Mouse (Mus musculus): Measurements from ENCODE around the gene Nhsl2. TPM values are rescaled to one million over a fixed set of nuclear protein-coding genes. Genes with fewer than 3 reads are reported as not detected.
A peak's percentile ranks its signal among the peaks of the same experiment; 100 is the strongest.
"Not testable (repeated sequence)": the region's sequence is repeated elsewhere in the genome, so short reads cannot be mapped to it uniquely, and the experiment has no call there.

Nhsl2 gene
- 10.5 and 15.8 TPM in 2 replicates for total RNA-seq (2014; rRNA removed)
- 2.5 and 4.0 TPM in 2 replicates for polyA plus RNA-seq (2015; fragmentation: Nextera tagmentation; extraction: Ambion mirVana)

DNA sequence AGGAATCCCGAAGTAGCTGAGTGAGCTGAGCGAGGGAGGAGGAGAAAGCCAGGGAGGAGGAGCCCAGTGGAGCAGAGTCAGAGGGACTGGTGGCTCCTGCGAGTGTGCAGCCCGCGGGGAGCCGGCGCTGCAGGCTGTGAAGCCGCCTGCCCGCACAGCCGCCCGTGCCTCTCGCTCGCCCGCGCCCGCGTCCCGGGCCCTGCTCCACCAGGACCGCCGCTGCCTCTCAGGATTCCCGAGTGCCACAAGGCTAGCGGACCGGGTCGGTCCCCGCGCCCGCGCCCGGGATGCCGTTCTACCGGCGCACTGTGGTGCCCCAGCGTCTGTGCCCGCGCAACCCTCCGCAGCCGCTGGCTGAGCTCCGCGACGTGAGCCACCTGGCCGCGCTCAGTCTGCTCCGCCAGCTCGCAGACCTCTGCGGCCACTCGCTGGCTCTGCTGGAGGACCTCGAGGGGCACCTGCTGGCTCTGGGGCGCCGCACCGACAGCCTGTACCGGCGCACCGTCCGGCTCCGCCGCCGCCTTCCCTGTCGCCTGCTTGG lies at the start of gene Nhsl2:
Nhsl2 (plus strand) TSS at position 105 of the 541 bp plus-strand sequence.
- H3K9me3 ChIP-seq (ENCODE audit: low read length) = no peaks in the 10 kb centered on the region
- no peaks in the 10 kb centered on the region; the same call in 1 of the 2 replicates for H3K27me3 ChIP-seq (ENCODE audit: insufficient read depth, low read length)
- peak within 1 kb of the TSS; percentile 33 for H3K9ac ChIP-seq
- DNase-seq = peak; percentile 36
- 22% methylated on average over 56 of the region's 58 CpGs for WGBS
- no peak within 1 kb of the TSS for H3K27ac ChIP-seq (ENCODE audit: low read depth, low read length)
- no peaks in the 10 kb centered on the region for H3K36me3 ChIP-seq (ENCODE audit: insufficient read depth)
- H3K4me3 ChIP-seq (ENCODE audit: low read depth, low read length) = peak within 1 kb of the TSS; percentile 43
- H3K4me2 ChIP-seq (ENCODE audit: low read depth) = peak within 1 kb of the TSS; percentile 61
- no peaks in the 10 kb centered on the region for H3K4me1 ChIP-seq (ENCODE audit: insufficient read depth)
- peak; percentile 89 for ATAC-seq
- no peak for TF ChIP-seq CTCF (IDR thresholded peaks at IDR 0.05; ENCODE audit: low read depth)

DNA sequence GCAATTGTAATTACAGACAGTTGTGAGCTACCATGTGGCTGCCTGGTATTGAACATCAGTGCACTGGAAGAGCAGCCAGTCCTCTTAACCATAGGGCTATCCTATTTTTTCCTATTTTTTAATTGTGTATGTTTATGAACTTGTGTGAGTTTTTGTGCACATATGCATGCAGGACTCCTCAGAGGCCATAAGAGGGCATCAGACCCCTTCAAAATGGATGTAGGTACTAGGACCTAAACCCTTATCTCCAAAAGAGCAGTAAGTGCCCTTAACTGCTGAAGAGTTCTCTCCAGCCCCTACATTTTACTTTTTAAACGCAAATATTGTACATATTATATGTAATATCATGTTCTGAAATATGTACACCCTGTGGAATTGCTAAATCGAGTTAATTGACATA lies 43.7 kb upstream of the Nhsl2 start:
- H3K4me2 ChIP-seq (ENCODE audit: low read depth) = no peak overlapping the region
- H3K27ac ChIP-seq (ENCODE audit: low read depth, low read length) = no peak overlapping the region
- no peaks in the 10 kb centered on the region for H3K9me3 ChIP-seq (ENCODE audit: low read length)
- peak; percentile 62 for TF ChIP-seq CTCF (IDR thresholded peaks at IDR 0.05; ENCODE audit: low read depth)
- WGBS = 35% methylated on average over 2 of the region's 2 CpGs
- no peaks in the 10 kb centered on the region for H3K27me3 ChIP-seq (ENCODE audit: insufficient read depth, low read length)
- DNase-seq (peak; percentile 26), ATAC-seq (peak; percentile 54)
- no peaks in the 10 kb centered on the region for H3K36me3 ChIP-seq (ENCODE audit: insufficient read depth)
- no peaks in the 10 kb centered on the region for H3K4me1 ChIP-seq (ENCODE audit: insufficient read depth)
- no peak overlapping the region for H3K9ac ChIP-seq
- H3K4me3 ChIP-seq (ENCODE audit: low read depth, low read length) = no peak overlapping the region

DNA sequence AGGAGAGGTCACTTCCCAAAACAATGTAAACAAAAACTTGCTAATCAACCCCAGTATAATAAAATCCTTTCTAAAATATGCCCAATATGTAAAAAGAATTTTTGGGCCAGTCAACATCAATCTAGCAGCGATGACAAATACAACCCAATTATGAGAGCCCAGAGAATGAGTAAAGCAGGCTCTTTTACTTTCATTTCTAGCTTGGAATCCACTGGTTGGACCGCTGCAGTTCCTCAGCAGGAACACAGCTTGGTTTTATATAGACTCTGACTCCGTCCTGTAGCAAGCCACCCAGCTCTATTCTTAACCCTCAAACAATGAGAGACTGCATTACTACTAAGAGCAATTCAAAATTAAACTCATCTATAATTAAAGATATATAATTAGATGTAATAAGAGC lies 37.4 kb upstream of the Nhsl2 start:
- Histone ChIP-seq H3K9me3 (ENCODE audit: low read length) (no peaks in the 10 kb centered on the region), H3K27me3 (ENCODE audit: insufficient read depth, low read length) (no peaks in the 10 kb centered on the region), H3K4me1 (ENCODE audit: insufficient read depth) (no peaks in the 10 kb centered on the region), H3K4me3 (ENCODE audit: low read depth, low read length) (no peak overlapping the region), H3K4me2 (ENCODE audit: low read depth) (no peak overlapping the region), H3K36me3 (ENCODE audit: insufficient read depth) (no peaks in the 10 kb centered on the region), H3K9ac (no peak overlapping the region), H3K27ac (ENCODE audit: low read depth, low read length) (no peak overlapping the region)
- WGBS = 69% methylated on average over 3 of the region's 3 CpGs
- DNase-seq (no peak), ATAC-seq (no peak)
- no peak for TF ChIP-seq CTCF (IDR thresholded peaks at IDR 0.05; ENCODE audit: low read depth)

DNA sequence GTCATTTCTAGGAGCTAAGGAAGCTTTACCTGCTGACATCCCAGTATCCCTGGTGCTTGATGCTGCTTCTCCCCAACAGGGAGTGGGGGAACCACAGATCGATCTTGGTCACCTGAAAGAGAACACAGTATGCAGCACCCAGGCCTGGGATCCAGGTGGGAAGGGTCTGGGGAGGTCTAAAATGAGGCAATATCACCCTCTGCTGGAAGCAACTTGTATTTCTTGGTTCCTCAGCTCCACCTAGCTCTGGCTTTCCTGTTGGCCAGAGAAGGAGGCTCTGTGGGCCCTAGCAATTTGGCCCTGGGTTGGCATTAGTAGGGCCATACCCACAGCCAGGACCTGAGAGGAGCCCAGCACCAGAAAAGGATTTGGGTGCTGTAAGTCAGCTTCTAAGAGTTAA lies 30.0 kb upstream of the Nhsl2 start:
- no peaks in the 10 kb centered on the region for H3K4me1 ChIP-seq (ENCODE audit: insufficient read depth)
- no peak overlapping the region for H3K27ac ChIP-seq (ENCODE audit: low read depth, low read length)
- no peak overlapping the region for H3K4me3 ChIP-seq (ENCODE audit: low read depth, low read length)
- no peak for ATAC-seq
- no peaks in the 10 kb centered on the region for H3K27me3 ChIP-seq (ENCODE audit: insufficient read depth, low read length)
- H3K9ac ChIP-seq = no peak overlapping the region
- H3K4me2 ChIP-seq (ENCODE audit: low read depth) = no peak overlapping the region
- H3K36me3 ChIP-seq (ENCODE audit: insufficient read depth) = no peaks in the 10 kb centered on the region
- peak; percentile 43 for TF ChIP-seq CTCF (IDR thresholded peaks at IDR 0.05; ENCODE audit: low read depth)
- DNase-seq = peak; percentile 9
- 82% methylated on average over 1 of the region's 1 CpGs for WGBS
- no peaks in the 10 kb centered on the region for H3K9me3 ChIP-seq (ENCODE audit: low read length)

DNA sequence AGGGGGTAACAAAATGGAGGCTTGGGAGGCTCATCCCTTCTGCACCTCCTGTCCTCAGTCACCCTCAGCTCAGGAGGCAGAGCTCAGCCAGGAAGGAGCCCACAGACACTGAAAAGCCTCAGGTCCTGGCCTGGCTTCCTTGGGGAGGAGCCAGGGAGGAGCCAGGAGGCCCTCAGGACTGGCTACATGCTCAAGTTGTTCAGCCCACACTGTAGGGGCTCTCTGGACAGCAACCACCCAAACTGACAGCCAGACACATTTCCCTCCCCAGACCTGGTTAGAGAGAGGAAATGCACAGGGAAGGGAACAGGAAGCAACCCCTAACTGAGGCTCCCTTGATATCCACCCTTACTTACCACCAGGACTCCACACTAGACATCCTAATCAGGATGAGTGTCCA lies 29.2 kb upstream of the Nhsl2 start:
- not testable (repeated sequence) for ATAC-seq; H3K9ac ChIP-seq; H3K27ac ChIP-seq (ENCODE audit: low read depth, low read length)

DNA sequence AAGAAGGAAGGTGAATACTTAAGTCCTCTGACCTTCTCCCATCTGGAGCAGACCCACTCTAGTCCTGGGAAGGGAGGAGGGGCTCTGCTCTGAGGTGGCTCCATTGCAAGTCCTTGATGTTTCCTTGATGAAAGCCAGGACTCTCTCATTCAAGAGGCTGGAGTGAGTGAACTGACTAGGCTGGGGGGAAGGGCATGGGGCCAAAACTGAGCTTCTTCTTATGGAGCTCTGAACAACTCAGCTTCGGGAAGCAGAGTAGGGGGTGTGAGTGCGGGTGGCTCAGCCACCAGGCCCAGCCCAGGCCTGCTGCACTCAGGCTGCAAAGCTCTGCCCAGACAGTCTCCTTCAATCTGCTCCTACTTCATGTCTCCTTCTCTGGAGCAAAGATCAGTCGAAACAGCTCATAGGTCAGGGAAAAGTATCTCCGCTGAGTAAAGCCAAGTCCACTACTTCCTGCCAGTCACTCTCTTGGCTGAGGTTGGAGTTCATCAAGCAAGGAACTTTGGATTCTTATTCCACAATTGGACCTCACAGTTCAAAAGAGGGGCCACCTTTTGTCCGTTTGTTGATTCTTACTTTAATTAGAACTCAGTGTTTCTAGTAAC lies 1.9 kb upstream of the Nhsl2 start:
- Histone ChIP-seq H3K4me3 (ENCODE audit: low read depth, low read length) (no peak overlapping the region), H3K4me2 (ENCODE audit: low read depth) (no peak overlapping the region), H3K27ac (ENCODE audit: low read depth, low read length) (no peak overlapping the region), H3K9me3 (ENCODE audit: low read length) (no peaks in the 10 kb centered on the region), H3K36me3 (ENCODE audit: insufficient read depth) (no peaks in the 10 kb centered on the region), H3K9ac (no peak overlapping the region), H3K4me1 (ENCODE audit: insufficient read depth) (no peaks in the 10 kb centered on the region), H3K27me3 (ENCODE audit: insufficient read depth, low read length) (no peaks in the 10 kb centered on the region; the same call in 1 of the 2 replicates)
- TF ChIP-seq CTCF (IDR thresholded peaks at IDR 0.05; ENCODE audit: low read depth) = no peak
- 64% methylated on average over 5 of the region's 5 CpGs for WGBS
- no peak for ATAC-seq
- no peak for DNase-seq

More for the DNA sequence above, 29.2 kb upstream of the Nhsl2 start:
- not testable (repeated sequence) for H3K9me3 ChIP-seq (ENCODE audit: low read length); H3K36me3 ChIP-seq (ENCODE audit: insufficient read depth); H3K4me2 ChIP-seq (ENCODE audit: low read depth); H3K27me3 ChIP-seq (ENCODE audit: insufficient read depth, low read length); H3K4me1 ChIP-seq (ENCODE audit: insufficient read depth); DNase-seq; H3K4me3 ChIP-seq (ENCODE audit: low read depth, low read length)

DNA sequence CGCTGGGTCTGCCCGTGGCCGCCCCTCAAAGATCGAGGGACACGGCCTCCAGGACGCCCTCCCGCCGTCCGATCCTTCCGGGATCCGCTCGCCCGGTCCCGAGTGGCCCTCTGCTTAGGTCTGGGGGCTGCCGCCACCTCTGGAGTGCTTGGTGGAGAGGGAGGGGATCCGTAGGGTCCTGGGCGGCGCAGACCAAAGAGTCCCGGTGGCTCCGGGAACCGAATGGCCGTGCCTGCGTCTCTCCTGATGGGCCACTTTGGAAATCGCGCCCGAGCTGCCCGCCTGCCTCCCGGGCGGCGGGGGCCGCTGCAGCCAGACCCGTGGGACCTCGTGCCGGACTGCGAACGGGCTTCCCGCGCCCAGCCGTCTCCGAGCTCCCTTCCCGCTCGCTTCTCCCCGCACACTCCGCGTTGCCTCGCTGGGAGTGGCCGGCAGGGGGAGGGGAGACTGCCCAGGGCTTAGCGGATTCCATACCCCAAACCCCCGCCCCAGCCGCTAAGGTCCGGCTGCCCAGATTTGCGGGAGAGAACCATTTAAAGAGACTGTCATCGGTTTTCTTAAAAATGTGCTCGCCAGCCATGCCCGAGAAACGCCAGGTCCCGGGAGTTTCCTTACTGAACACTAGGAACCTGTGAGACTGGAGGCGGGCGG lies 841 bp downstream of the Nhsl2 start:
- no peaks in the 10 kb centered on the region; the same call in 1 of the 2 replicates for H3K27me3 ChIP-seq (ENCODE audit: insufficient read depth, low read length)
- H3K27ac ChIP-seq (ENCODE audit: low read depth, low read length) = no peak overlapping the region
- peak overlapping the region; percentile 43 for H3K4me3 ChIP-seq (ENCODE audit: low read depth, low read length)
- WGBS = 32% methylated on average over 58 of the region's 59 CpGs
- peak; percentile 42; the same call in 1 of the 2 replicates for ATAC-seq
- H3K9ac ChIP-seq = peak overlapping the region; percentile 33; the same call in 1 of the 2 replicates
- no peaks in the 10 kb centered on the region for H3K9me3 ChIP-seq (ENCODE audit: low read length)
- H3K4me2 ChIP-seq (ENCODE audit: low read depth) = peak overlapping the region; percentile 61
- DNase-seq = peak; percentile 8
- no peaks in the 10 kb centered on the region for H3K36me3 ChIP-seq (ENCODE audit: insufficient read depth)
- no peaks in the 10 kb centered on the region for H3K4me1 ChIP-seq (ENCODE audit: insufficient read depth)
- TF ChIP-seq CTCF (IDR thresholded peaks at IDR 0.05; ENCODE audit: low read depth) = peak; percentile 34
